ENCODE assay signal across 24 mouse cellular contexts in genomic region chr4:108046136-108046535, GRCm38 (mm10). TPM values are rescaled to one million over a fixed set of nuclear protein-coding genes. Genes with fewer than 3 reads are reported as not detected.
DNase-seq lines count a peak whose midpoint lies in the region; ATAC-seq and TF ChIP-seq lines count a peak whose summit lies in the region.
"Had no signal": no experiment of that assay in that cellular context is flagged by ENCODE, and none has a peak within 500 bp of the region (broad histone marks: within the 10 kb centered on the region; RNA-seq: fewer than 3 reads in every experiment).

No protein-coding gene starts in this region.

- no peak overlapping the region for H3K27ac ChIP-seq in gastrocnemius, adult 2 months
- 0 out of 2 replicates have a peak overlapping the region, but pooled peaks have one; percentile 28 for H3K27ac ChIP-seq in embryonic facial prominence, embryonic 14.5 days (replicated peaks; ENCODE audit: low read depth, low read length)
- H3K27ac ChIP-seq in limb, embryonic 12.5 days = peak overlapping the region; percentile 85
- H3K27ac ChIP-seq: forebrain, embryonic 15.5 days; heart, embryonic 10.5 days; hindbrain, embryonic 10.5 days; left cerebral cortex, adult 2 months; liver, embryonic 12.5 days had no signal

- H3K9ac ChIP-seq in embryonic facial prominence, embryonic 14.5 days (ENCODE audit: low read depth, low read length) = no peak overlapping the region
- H3K9ac ChIP-seq in limb, embryonic 12.5 days (replicated peaks) = no peak overlapping the region
- H3K9ac ChIP-seq: forebrain, embryonic 15.5 days; liver, embryonic 12.5 days had no signal

- DNase-seq in gastrocnemius, adult 2 months = peak; percentile 71
- no peak for DNase-seq in gastrocnemius, postnatal 4 days (ENCODE audit: low spot score in 2 of 2)
- peak; percentile 31 to 52 for DNase-seq in heart, postnatal 10 days
- DNase-seq in heart, adult 9 months (ENCODE audit: low spot score in 2 of 2) = no peak
- no peak for DNase-seq in embryonic facial prominence, embryonic 14.5 days (ENCODE audit: low spot score)
- DNase-seq in adrenal gland, adult 8-10 months = no peak
- DNase-seq: adrenal gland, postnatal 36 days; cerebellum, adult 18-20 months; kidney, adult 8-10 months; kidney, postnatal 25 days; lung, adult 2 months; right cerebral cortex, postnatal 25 days; thymus, postnatal 36 days had no signal

- H3K36me3 ChIP-seq in embryonic facial prominence, embryonic 14.5 days (ENCODE audit: control insufficient read depth, insufficient read depth, low read length) = peaks cover 51% of the 10 kb centered on the region
- peaks cover 70% of the 10 kb centered on the region for H3K36me3 ChIP-seq in limb, embryonic 12.5 days

- 78% methylated on average over 8 of the region's 8 CpGs for WGBS in embryonic facial prominence, embryonic 14.5 days
- 66% methylated on average over 8 of the region's 8 CpGs for WGBS in limb, embryonic 12.5 days

- H3K27me3 ChIP-seq in embryonic facial prominence, embryonic 14.5 days (replicated peaks; ENCODE audit: control insufficient read depth, insufficient read depth, low read length) = no peaks in the 10 kb centered on the region
- no peaks in the 10 kb centered on the region for H3K27me3 ChIP-seq in limb, embryonic 12.5 days
- H3K27me3 ChIP-seq: CH12.LX; forebrain, embryonic 15.5 days; liver, embryonic 12.5 days; megakaryocyte, embryonic 14.5 days had no signal

- no peak overlapping the region for H3K4me3 ChIP-seq in gastrocnemius, adult 2 months
- H3K4me3 ChIP-seq in embryonic facial prominence, embryonic 14.5 days (ENCODE audit: low read depth, low read length) = no peak overlapping the region
- H3K4me3 ChIP-seq in limb, embryonic 12.5 days (replicated peaks) = no peak overlapping the region
- H3K4me3 ChIP-seq: forebrain, embryonic 15.5 days; heart, embryonic 10.5 days; hindbrain, embryonic 10.5 days; left cerebral cortex, adult 2 months; liver, embryonic 12.5 days; megakaryocyte, embryonic 14.5 days had no signal

- no peak for ATAC-seq in embryonic facial prominence, embryonic 14.5 days (ENCODE audit: low read depth)
- peak; percentile 40; the same call in 1 of the 2 replicates for ATAC-seq in limb, embryonic 12.5 days (ENCODE audit: insufficient number of reproducible peaks, insufficient read depth, low FRiP score, low TSS enrichment, low read depth)
- ATAC-seq: forebrain, embryonic 15.5 days; liver, embryonic 12.5 days; midbrain, embryonic 16.5 days had no signal

- TF ChIP-seq CTCF in gastrocnemius, adult 2 months (IDR thresholded peaks at IDR 0.05) = no peak

- no peak overlapping the region for H3K4me2 ChIP-seq in embryonic facial prominence, embryonic 14.5 days (ENCODE audit: low read depth, low read length)
- no peak overlapping the region for H3K4me2 ChIP-seq in limb, embryonic 12.5 days
- H3K4me2 ChIP-seq: forebrain, embryonic 15.5 days; liver, embryonic 12.5 days had no signal

- no peaks in the 10 kb centered on the region for H3K9me3 ChIP-seq in embryonic facial prominence, embryonic 14.5 days (ENCODE audit: control insufficient read depth, low read length)
- H3K9me3 ChIP-seq in limb, embryonic 12.5 days = no peaks in the 10 kb centered on the region
- H3K9me3 ChIP-seq: forebrain, embryonic 15.5 days; heart, embryonic 10.5 days; hindbrain, embryonic 10.5 days; liver, embryonic 12.5 days; megakaryocyte, embryonic 14.5 days had no signal

- intact Hi-C loops in gastrocnemius, adult 2 months (cut with DNase I) = no loop called here
- intact Hi-C loops in heart, postnatal 10 days (cut with DNase I) = no loop called here

- peaks cover 8% of the 10 kb centered on the region; the same call in 1 of the 2 replicates for H3K4me1 ChIP-seq in embryonic facial prominence, embryonic 14.5 days (ENCODE audit: control insufficient read depth, insufficient read depth, low read length)
- peaks cover 14% of the 10 kb centered on the region; the same call in 1 of the 2 replicates for H3K4me1 ChIP-seq in limb, embryonic 12.5 days (replicated peaks)
- H3K4me1 ChIP-seq: forebrain, embryonic 15.5 days; hindbrain, embryonic 10.5 days had no signal

RNA-seq across cellular contexts. Expression of gene Podn, which starts 50.1 kb away (rescaled TPM):
- 1 to 10 TPM; 7.2 to 8.3 TPM for total RNA-seq in gastrocnemius, adult 2 months (2021)
- 1 to 10 TPM; 5.9 to 9.8 TPM for total RNA-seq in gastrocnemius, postnatal 4 days (2021)
- 10 to 100 TPM; 12.1 to 24.1 TPM for total RNA-seq in heart, postnatal 10 days (2021)
- polyA plus RNA-seq in embryonic facial prominence, embryonic 14.5 days (2014; fragmentation: Nextera tagmentation; extraction: Ambion mirVana) = 5.5 and 6.4 TPM in 2 replicates
- polyA plus RNA-seq in limb, embryonic 12.5 days (2016; fragmentation: Nextera tagmentation; extraction: Ambion mirVana) = 0.46 and 0.72 TPM in 2 replicates
- 10 to 100 TPM in 2 of 4 experiments, 1 to 10 TPM in 2; 7.6 to 17.0 (median 11.0) TPM for total RNA-seq in adrenal gland, adult 8-10 months (2022)
- total RNA-seq: common myeloid progenitor, adult 5-6 weeks; MEL had no signal

Comparison
In these comparisons a context has a peak if more than half of its experiments do, and no peak if none do; other contexts are left out.
1. DNase-seq: peak in gastrocnemius, adult 2 months (single experiment) and heart, postnatal 10 days (2 of 2); none in gastrocnemius, postnatal 4 days (0 of 2), heart, adult 9 months (0 of 2), embryonic facial prominence, embryonic 14.5 days (single experiment) and adrenal gland, adult 8-10 months (single experiment).